Mouse (Mus musculus) bone marrow macrophage, adult 2 months (primary cell): ENCODE data around the gene Tuba4a.

ENCODE experiments used
- CTCF ChIP-seq: IDR thresholded peaks from 2 replicates; pipeline ENCODE4 v1.5.1; 2012; ENCODE audit warnings: low read depth, mild to moderate bottlenecking, low read length, moderate library complexity
- POLR2A ChIP-seq: IDR thresholded peaks from 2 replicates; pipeline ENCODE4 v1.6.1; 2012; ENCODE audit warnings: mild to moderate bottlenecking, low read depth, low read length, borderline replicate concordance

DNA sequence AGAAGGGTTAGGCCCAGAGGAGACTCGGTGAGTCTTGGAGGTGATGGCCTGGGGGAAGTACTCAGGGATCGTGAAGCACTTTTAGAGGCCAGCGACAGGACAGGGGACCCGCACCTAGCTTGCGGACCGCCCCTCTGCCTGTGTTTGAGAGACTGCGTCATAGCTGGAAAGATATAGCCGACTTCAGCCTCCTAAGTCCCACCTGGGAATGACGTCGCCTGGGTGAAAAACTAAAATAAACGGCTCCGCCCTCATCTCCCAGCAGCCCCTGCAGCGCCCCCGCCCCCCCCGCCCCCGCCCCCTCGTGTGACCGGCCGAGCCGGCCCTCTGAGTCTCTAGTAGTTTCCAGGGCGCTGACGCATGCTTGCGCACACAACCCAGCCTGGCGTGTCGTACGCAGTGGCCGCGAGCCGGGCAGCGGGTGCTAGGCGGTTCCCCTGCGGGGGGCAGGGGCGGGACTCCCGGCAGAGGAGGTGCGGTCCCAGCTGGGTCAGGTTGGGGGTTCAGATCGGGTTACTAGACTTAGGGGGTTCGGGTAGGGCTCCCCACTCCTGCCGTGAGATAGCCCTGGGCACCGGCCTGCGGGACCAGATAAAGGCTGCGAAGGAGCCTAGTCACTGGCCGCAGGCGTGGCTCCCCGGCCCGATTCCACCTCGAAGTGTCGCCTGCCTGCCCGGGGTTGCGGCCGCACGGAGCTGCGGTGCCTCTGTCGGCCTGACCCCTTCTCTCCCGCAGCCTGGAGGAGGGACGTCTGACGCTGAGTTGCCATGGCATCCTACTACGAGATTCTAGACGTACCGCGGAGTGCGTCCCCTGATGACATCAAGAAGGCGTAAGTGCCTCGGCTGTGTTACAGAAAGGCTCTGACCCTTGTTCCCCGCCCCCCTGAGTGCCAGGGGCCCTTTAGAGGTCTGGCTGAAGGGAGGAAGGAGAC, 16.7 kb upstream of the Tuba4a start, which contains the start of gene Dnajb2:
- TF ChIP-seq POLR2A (no peak), CTCF (no peak)
